Mouse (Mus musculus) lung, embryonic 16.5 days (tissue): ENCODE data around the gene Creb5. TPM values are rescaled to one million over a fixed set of nuclear protein-coding genes. Genes with fewer than 3 reads are reported as not detected.

Experiments used
- ATAC-seq: fragments of 200-750 bp; cut with Nextera tagmentation; 2 replicates; pipeline ENCODE4 v1.8.0; 2017; ENCODE audit warnings: low read depth, mild to moderate bottlenecking, moderate library complexity
- H3K27ac ChIP-seq: fragments of 300-500 bp; sonication (generic); 2 replicates; pipeline ENCODE4 v1.5.1; 2014; ENCODE audit warnings: mild to moderate bottlenecking, control low read depth, low read length
- H3K27me3 ChIP-seq: fragments of 300-500 bp; sonication (generic); 2 replicates; pipeline ENCODE4 v1.6.1; 2014; ENCODE audit warnings: low read depth, low read length, mixed read lengths; ENCODE audit not compliant: control insufficient read depth, insufficient read depth
- H3K36me3 ChIP-seq: fragments of 300-500 bp; sonication (generic); 2 replicates; pipeline ENCODE4 v1.6.1; 2014; ENCODE audit warnings: low read length; ENCODE audit not compliant: control insufficient read depth, insufficient read depth
- H3K4me1 ChIP-seq: fragments of 300-500 bp; sonication (generic); replicated peaks from 2 replicates; pipeline ENCODE4 v1.6.1; 2014; ENCODE audit warnings: low read length, mixed read lengths; ENCODE audit not compliant: control insufficient read depth, insufficient read depth
- H3K4me2 ChIP-seq: fragments of 300-500 bp; sonication (generic); 2 replicates; pipeline ENCODE4 v1.6.1; 2014; ENCODE audit warnings: low read depth, low read length, control low read depth
- H3K4me3 ChIP-seq: fragments of 300-500 bp; sonication (generic); 2 replicates; pipeline ENCODE4 v1.5.1; 2014; ENCODE audit warnings: mild to moderate bottlenecking, low read length, control low read depth
- H3K9ac ChIP-seq: fragments of 300-500 bp; sonication (generic); 2 replicates; pipeline ENCODE4 v1.6.1; 2014; ENCODE audit warnings: low read length, control low read depth
- H3K9me3 ChIP-seq: fragments of 300-500 bp; sonication (generic); 2 replicates; pipeline ENCODE4 v1.6.1; 2016; ENCODE audit warnings: low read length; ENCODE audit not compliant: control insufficient read depth
- WGBS: fragments of 180-500 bp; shearing (Covaris S2); extraction: QIAGEN DNeasy Blood & Tissue Kit; methylation state at CpG from one replicate; pipeline ENCODE4 v1.1.7; 2014; 5-methylcytosine and 5-hydroxymethylcytosine counted together
- polyA plus RNA-seq: library from polyadenylated mRNA; unstranded; fragments of >200 nt; fragmentation: Nextera tagmentation; extraction: Ambion mirVana; gene quantifications from 2 replicates; pipeline ENCODE4 v1.2.1, GENCODE M21; 2015

The Creb5 gene
- polyA plus RNA-seq, 1 experiment from 2014 or later = 5.8 TPM

GRCm38 (mm10) chr6:53653706-53654360, 366.8 kb downstream of the Creb5 start:
- no peaks in the 10 kb centered on the region; the same call in 1 of the 2 replicates for H3K27me3 ChIP-seq
- no peak overlapping the region for H3K4me3 ChIP-seq
- peaks cover 18% of the 10 kb centered on the region for H3K4me1 ChIP-seq
- no peak overlapping the region for H3K9ac ChIP-seq
- ATAC-seq = peak; percentile 42; the same call in 1 of the 2 replicates
- 21% methylated on average over 8 of the region's 8 CpGs for WGBS
- H3K9me3 ChIP-seq = no peaks in the 10 kb centered on the region
- H3K36me3 ChIP-seq = no peaks in the 10 kb centered on the region
- peak overlapping the region; percentile 30 for H3K4me2 ChIP-seq
- peak overlapping the region; percentile 56 for H3K27ac ChIP-seq

- Histone ChIP-seq H3K27me3 (no peaks in the 10 kb centered on the region; the same call in 1 of the 2 replicates), H3K4me2 (peak overlapping the region; percentile 30), H3K9ac (no peak overlapping the region), H3K27ac (peak overlapping the region; percentile 56), H3K9me3 (no peaks in the 10 kb centered on the region), H3K4me3 (no peak overlapping the region), H3K4me1 (peaks cover 21% of the 10 kb centered on the region), H3K36me3 (no peaks in the 10 kb centered on the region)
- ATAC-seq = peak; percentile 80
- 28% methylated on average over 12 of the region's 12 CpGs for WGBS
Observed at GRCm38 (mm10) chr6:53654361-53654824, 367.3 kb downstream of the Creb5 start.

GRCm38 (mm10) chr6:53656466-53656865, 369.4 kb downstream of the Creb5 start:
- H3K27ac ChIP-seq = no peak overlapping the region
- H3K9me3 ChIP-seq = no peaks in the 10 kb centered on the region
- H3K9ac ChIP-seq = no peak overlapping the region
- H3K4me1 ChIP-seq = peaks cover 23% of the 10 kb centered on the region
- no peaks in the 10 kb centered on the region; the same call in 1 of the 2 replicates for H3K27me3 ChIP-seq
- ATAC-seq = no peak
- H3K36me3 ChIP-seq = no peaks in the 10 kb centered on the region
- H3K4me3 ChIP-seq = no peak overlapping the region
- no peak overlapping the region for H3K4me2 ChIP-seq
- WGBS = 59% methylated on average over 3 of the region's 3 CpGs

- no peak for ATAC-seq
- 52% methylated on average over 4 of the region's 4 CpGs for WGBS
- Histone ChIP-seq H3K27ac (no peak overlapping the region), H3K9me3 (no peaks in the 10 kb centered on the region), H3K27me3 (no peaks in the 10 kb centered on the region), H3K4me3 (no peak overlapping the region), H3K4me2 (no peak overlapping the region), H3K4me1 (peaks cover 23% of the 10 kb centered on the region), H3K36me3 (no peaks in the 10 kb centered on the region), H3K9ac (no peak overlapping the region)
Observed at GRCm38 (mm10) chr6:53657483-53657882, 370.4 kb downstream of the Creb5 start.

- Histone ChIP-seq H3K36me3 (no peaks in the 10 kb centered on the region), H3K4me2 (no peak overlapping the region), H3K4me3 (no peak overlapping the region), H3K27ac (no peak overlapping the region), H3K27me3 (no peaks in the 10 kb centered on the region), H3K9me3 (no peaks in the 10 kb centered on the region), H3K4me1 (peaks cover 26% of the 10 kb centered on the region), H3K9ac (no peak overlapping the region)
- WGBS = 42% methylated on average over 11 of the region's 11 CpGs
- ATAC-seq = peak; percentile 24; the same call in 1 of the 2 replicates
Observed at GRCm38 (mm10) chr6:53662858-53663833, 376.1 kb downstream of the Creb5 start.

GRCm38 (mm10) chr6:53664759-53665158, 377.7 kb downstream of the Creb5 start:
- WGBS = 33% methylated on average over 1 of the region's 1 CpGs
- H3K36me3 ChIP-seq = no peaks in the 10 kb centered on the region
- H3K4me3 ChIP-seq = no peak overlapping the region
- peaks cover 18% of the 10 kb centered on the region for H3K4me1 ChIP-seq
- H3K27me3 ChIP-seq = no peaks in the 10 kb centered on the region
- no peak overlapping the region for H3K9ac ChIP-seq
- no peak overlapping the region for H3K4me2 ChIP-seq
- peak; percentile 86 for ATAC-seq
- H3K27ac ChIP-seq = peak overlapping the region; percentile 72
- H3K9me3 ChIP-seq = no peaks in the 10 kb centered on the region

- peaks cover 18% of the 10 kb centered on the region for H3K4me1 ChIP-seq
- WGBS = 69% methylated on average over 5 of the region's 5 CpGs
- ATAC-seq = no peak
- no peak overlapping the region for H3K9ac ChIP-seq
- no peak overlapping the region for H3K27ac ChIP-seq
- no peaks in the 10 kb centered on the region for H3K9me3 ChIP-seq
- H3K4me2 ChIP-seq = no peak overlapping the region
- H3K36me3 ChIP-seq = no peaks in the 10 kb centered on the region
- H3K27me3 ChIP-seq = no peaks in the 10 kb centered on the region
- H3K4me3 ChIP-seq = no peak overlapping the region
Observed at GRCm38 (mm10) chr6:53666503-53666902, 379.4 kb downstream of the Creb5 start.

GRCm38 (mm10) chr6:53678307-53678706, 391.2 kb downstream of the Creb5 start:
- H3K27me3 ChIP-seq = no peaks in the 10 kb centered on the region
- no peak overlapping the region for H3K27ac ChIP-seq
- no peak overlapping the region for H3K9ac ChIP-seq
- no peaks in the 10 kb centered on the region for H3K36me3 ChIP-seq
- 85% methylated on average over 1 of the region's 1 CpGs for WGBS
- no peaks in the 10 kb centered on the region for H3K9me3 ChIP-seq
- ATAC-seq = no peak
- H3K4me3 ChIP-seq = no peak overlapping the region
- H3K4me2 ChIP-seq = no peak overlapping the region
- H3K4me1 ChIP-seq = no peaks in the 10 kb centered on the region

GRCm38 (mm10) chr6:53680046-53680445, 393.0 kb downstream of the Creb5 start:
- WGBS = 86% methylated on average over 8 of the region's 8 CpGs
- no peaks in the 10 kb centered on the region for H3K36me3 ChIP-seq
- ATAC-seq = no peak

More at GRCm38 (mm10) chr6:53680046-53680445, 393.0 kb downstream of the Creb5 start:
- Histone ChIP-seq H3K9ac (no peak overlapping the region), H3K4me3 (no peak overlapping the region), H3K27ac (no peak overlapping the region), H3K4me1 (no peaks in the 10 kb centered on the region), H3K4me2 (no peak overlapping the region), H3K27me3 (no peaks in the 10 kb centered on the region), H3K9me3 (no peaks in the 10 kb centered on the region)
